Mouse (Mus musculus) stomach, embryonic 14.5 days (tissue): Measurements from ENCODE around the gene Pheta2. TPM values are rescaled to one million over a fixed set of nuclear protein-coding genes. Genes with fewer than 3 reads are reported as not detected.

ENCODE experiments used
- ATAC-seq: fragments of 200-750 bp; cut with Nextera tagmentation; 2 replicates; pipeline ENCODE4 v1.8.0; 2017; ENCODE audit warnings: low read depth, moderate TSS enrichment; ENCODE audit not compliant: insufficient number of reproducible peaks, insufficient read depth, low FRiP score
- H3K27ac ChIP-seq: fragments of 300-500 bp; sonication (generic); 2 replicates; pipeline ENCODE4 v1.5.1; 2014; ENCODE audit warnings: mild to moderate bottlenecking, low read length, moderate library complexity, mixed read lengths
- H3K27me3 ChIP-seq: fragments of 300-500 bp; sonication (generic); 2 replicates; pipeline ENCODE4 v1.6.1; 2014; ENCODE audit warnings: low read length, control low read depth, mixed read lengths; ENCODE audit not compliant: control insufficient read depth, insufficient read depth
- H3K36me3 ChIP-seq: fragments of 300-500 bp; sonication (generic); 2 replicates; pipeline ENCODE4 v1.6.1; 2014; ENCODE audit warnings: mild to moderate bottlenecking, control low read depth, low read length, moderate library complexity, mixed read lengths; ENCODE audit not compliant: control insufficient read depth, insufficient read depth
- H3K4me1 ChIP-seq: fragments of 300-500 bp; sonication (generic); 2 replicates; pipeline ENCODE4 v1.6.1; 2014; ENCODE audit warnings: low read length, control low read depth, mixed read lengths; ENCODE audit not compliant: control insufficient read depth, insufficient read depth
- H3K4me2 ChIP-seq: fragments of 300-500 bp; sonication (generic); replicated peaks from 2 replicates; pipeline ENCODE4 v1.6.1; 2014; ENCODE audit warnings: low read depth, low read length, control low read depth
- H3K4me3 ChIP-seq: fragments of 300-500 bp; sonication (generic); 2 replicates; pipeline ENCODE4 v1.5.1; 2014; ENCODE audit warnings: low read depth, low read length, control low read depth
- H3K9ac ChIP-seq: fragments of 300-500 bp; sonication (generic); replicated peaks from 2 replicates; pipeline ENCODE4 v1.6.1; 2014; ENCODE audit warnings: low read depth, mild to moderate bottlenecking, control low read depth, low read length, moderate library complexity, mixed read lengths
- H3K9me3 ChIP-seq: fragments of 300-500 bp; sonication (generic); 2 replicates; pipeline ENCODE4 v1.6.1; 2016; ENCODE audit warnings: low read depth, low read length, control low read depth; ENCODE audit not compliant: control insufficient read depth
- WGBS: fragments of 180-500 bp; shearing (Covaris S2); extraction: QIAGEN DNeasy Blood & Tissue Kit; methylation state at CpG from one replicate; pipeline ENCODE4 v1.1.7; 2014; 5-methylcytosine and 5-hydroxymethylcytosine counted together
- polyA plus RNA-seq: library from polyadenylated mRNA; unstranded; fragments of >200 nt; fragmentation: Nextera tagmentation; extraction: Ambion mirVana; gene quantifications from 2 replicates; pipeline ENCODE4 v1.2.1, GENCODE M21; 2014

Pheta2 gene
- polyA plus RNA-seq, 1 experiment from 2014 or later: 15.2 TPM

- Histone ChIP-seq H3K36me3 (peaks cover 1% of the 10 kb centered on the region; the same call in 1 of the 2 replicates), H3K4me3 (peak overlapping the region; percentile 51), H3K27me3 (no peaks in the 10 kb centered on the region), H3K9ac (peak overlapping the region; percentile 79), H3K9me3 (no peaks in the 10 kb centered on the region), H3K4me2 (peak overlapping the region; percentile 79), H3K27ac (peak overlapping the region; percentile 92), H3K4me1 (peaks cover 30% of the 10 kb centered on the region)
- no peak for ATAC-seq
- 23% methylated on average over 21 of the region's 21 CpGs for WGBS
Measured at GRCm38 (mm10) chr15:82340414-82341035, 1.8 kb downstream of the Pheta2 start.

- 1% methylated on average over 40 of the region's 40 CpGs for WGBS
- Histone ChIP-seq H3K4me1 (peaks cover 30% of the 10 kb centered on the region), H3K36me3 (no peaks in the 10 kb centered on the region), H3K9me3 (no peaks in the 10 kb centered on the region), H3K27me3 (no peaks in the 10 kb centered on the region), H3K27ac (peak overlapping the region; percentile 92), H3K4me2 (peak overlapping the region; percentile 79), H3K9ac (peak overlapping the region; percentile 79), H3K4me3 (peak overlapping the region; percentile 51)
- ATAC-seq: peak; percentile 3; the same call in 1 of the 2 replicates
Measured at GRCm38 (mm10) chr15:82341036-82341501, 2.3 kb downstream of the Pheta2 start.

DNA sequence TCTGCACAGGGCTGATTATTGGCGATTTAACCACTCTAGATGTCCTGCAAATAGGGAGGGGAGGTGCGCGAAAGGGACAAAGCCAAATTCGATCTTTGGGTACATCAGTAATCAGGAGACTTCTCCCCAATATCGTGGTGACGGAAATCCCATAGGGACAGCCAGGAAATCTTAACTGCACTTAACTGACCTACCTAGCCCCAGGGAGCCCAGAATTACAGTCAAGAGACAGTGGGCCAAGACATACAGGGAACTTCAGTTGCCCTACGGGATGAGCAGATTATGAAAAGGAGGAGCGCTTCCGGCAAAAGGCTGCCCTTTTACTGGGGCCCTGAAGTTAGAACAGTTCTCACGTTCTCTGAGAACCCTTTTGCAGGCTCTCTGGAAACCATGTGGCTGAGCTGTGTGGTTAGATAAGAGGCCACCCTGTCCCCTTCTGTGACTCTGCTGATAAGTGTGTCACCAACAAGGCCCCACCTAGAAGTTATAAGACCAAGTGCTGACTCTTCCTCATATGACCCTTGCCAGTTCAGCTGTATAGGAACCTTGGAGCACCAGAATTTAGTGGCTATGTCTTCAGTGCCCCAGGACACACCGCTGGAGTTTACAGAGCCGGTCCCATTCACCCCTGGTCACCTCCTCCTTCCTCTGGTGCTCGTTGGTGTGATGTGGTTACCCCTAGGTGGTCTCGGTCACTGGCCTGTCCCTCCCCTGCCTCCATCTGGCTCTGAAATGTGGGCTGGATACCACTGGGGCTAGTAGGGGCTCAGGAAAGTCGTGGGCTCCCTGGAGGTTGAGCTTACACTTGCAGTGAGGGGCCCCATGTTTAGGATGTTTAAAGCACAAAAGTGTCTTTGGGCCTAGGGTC is 3.2 kb downstream of the Pheta2 start:
- Histone ChIP-seq H3K27ac (peak overlapping the region; percentile 92), H3K4me2 (peak overlapping the region; percentile 79), H3K9me3 (no peaks in the 10 kb centered on the region), H3K36me3 (no peaks in the 10 kb centered on the region), H3K9ac (peak overlapping the region; percentile 79), H3K4me1 (peaks cover 30% of the 10 kb centered on the region), H3K4me3 (peak overlapping the region; percentile 51), H3K27me3 (no peaks in the 10 kb centered on the region)
- 50% methylated on average over 15 of the region's 15 CpGs for WGBS
- ATAC-seq: no peak; the same call in 1 of the 2 replicates

DNA sequence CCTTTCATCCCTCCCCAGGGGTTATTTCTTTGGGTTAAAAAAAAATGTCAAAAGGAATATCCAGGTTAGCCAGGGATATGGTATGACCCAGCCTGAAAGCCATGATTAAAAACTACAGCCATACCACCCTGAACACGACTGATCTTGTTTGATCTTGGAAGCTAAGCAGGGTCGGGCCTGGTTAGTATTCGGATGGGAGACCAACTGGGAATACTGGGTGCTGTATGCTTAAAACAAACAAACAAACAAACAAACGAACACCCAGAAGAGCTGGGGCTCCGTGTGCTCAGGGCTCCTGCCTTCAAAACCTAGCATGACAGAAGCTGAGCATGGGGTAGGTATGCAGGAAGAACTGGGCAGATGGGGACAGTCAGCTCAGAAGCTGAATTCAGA is 3.8 kb downstream of the Pheta2 start:
- WGBS: 71% methylated on average over 5 of the region's 5 CpGs
- H3K4me3 ChIP-seq: no peak overlapping the region
- H3K36me3 ChIP-seq: no peaks in the 10 kb centered on the region
- no peak for ATAC-seq
- peak overlapping the region; percentile 79 for H3K4me2 ChIP-seq
- peaks cover 32% of the 10 kb centered on the region for H3K4me1 ChIP-seq
- H3K9ac ChIP-seq: no peak overlapping the region
- no peaks in the 10 kb centered on the region for H3K9me3 ChIP-seq
- H3K27me3 ChIP-seq: no peaks in the 10 kb centered on the region
- H3K27ac ChIP-seq: peak overlapping the region; percentile 92; the same call in 1 of the 2 replicates

GRCm38 (mm10) chr15:82343368-82344287 is 4.9 kb downstream of the Pheta2 start:
- no peak for ATAC-seq
- no peak overlapping the region for H3K27ac ChIP-seq
- 89% methylated on average over 27 of the region's 27 CpGs for WGBS

GRCm38 (mm10) chr15:82344971-82345370 is 6.2 kb downstream of the Pheta2 start:
- Histone ChIP-seq H3K9me3 (no peaks in the 10 kb centered on the region), H3K9ac (no peak overlapping the region), H3K4me1 (peaks cover 27% of the 10 kb centered on the region), H3K4me3 (no peak overlapping the region), H3K4me2 (no peak overlapping the region), H3K27me3 (no peaks in the 10 kb centered on the region), H3K27ac (no peak overlapping the region), H3K36me3 (peaks cover 17% of the 10 kb centered on the region)
- ATAC-seq: no peak
- 83% methylated on average over 6 of the region's 6 CpGs for WGBS

More at GRCm38 (mm10) chr15:82343368-82344287, 4.9 kb downstream of the Pheta2 start:
- Histone ChIP-seq H3K27me3 (no peaks in the 10 kb centered on the region), H3K4me2 (no peak overlapping the region), H3K4me3 (no peak overlapping the region), H3K4me1 (peaks cover 27% of the 10 kb centered on the region), H3K9me3 (no peaks in the 10 kb centered on the region), H3K9ac (no peak overlapping the region), H3K36me3 (peaks cover 5% of the 10 kb centered on the region; the same call in 1 of the 2 replicates)

GRCm38 (mm10) chr15:82345820-82346470 is 7.2 kb downstream of the Pheta2 start:
- Histone ChIP-seq H3K27me3 (no peaks in the 10 kb centered on the region), H3K27ac (peak overlapping the region; percentile 70), H3K9me3 (no peaks in the 10 kb centered on the region), H3K36me3 (peaks cover 26% of the 10 kb centered on the region), H3K4me3 (peak overlapping the region; percentile 45), H3K4me1 (peaks cover 20% of the 10 kb centered on the region), H3K9ac (peak overlapping the region; percentile 54), H3K4me2 (peak overlapping the region; percentile 77)
- ATAC-seq: peak; percentile 96
- WGBS: under 1% methylated on average over 51 of the region's 51 CpGs
